Mouse (Mus musculus) cortical plate, adult 2 months (tissue): Measurements from ENCODE around the gene Spg20.

ENCODE experiments used
- CTCF ChIP-seq: fragments of 200-500 bp; IDR thresholded peaks from 2 replicates; pipeline ENCODE4 v1.5.1; 2011; ENCODE audit warnings: mild to moderate bottlenecking, control low read depth, low read length; ENCODE audit not compliant: insufficient read depth; ENCODE audit errors: extremely low read depth
- POLR2A ChIP-seq: fragments of 200-500 bp; IDR thresholded peaks from 2 replicates; pipeline ENCODE4 v1.6.1; 2011; ENCODE audit warnings: mild to moderate bottlenecking, low read length, control low read depth; ENCODE audit not compliant: insufficient read depth; ENCODE audit errors: extremely low read depth

DNA sequence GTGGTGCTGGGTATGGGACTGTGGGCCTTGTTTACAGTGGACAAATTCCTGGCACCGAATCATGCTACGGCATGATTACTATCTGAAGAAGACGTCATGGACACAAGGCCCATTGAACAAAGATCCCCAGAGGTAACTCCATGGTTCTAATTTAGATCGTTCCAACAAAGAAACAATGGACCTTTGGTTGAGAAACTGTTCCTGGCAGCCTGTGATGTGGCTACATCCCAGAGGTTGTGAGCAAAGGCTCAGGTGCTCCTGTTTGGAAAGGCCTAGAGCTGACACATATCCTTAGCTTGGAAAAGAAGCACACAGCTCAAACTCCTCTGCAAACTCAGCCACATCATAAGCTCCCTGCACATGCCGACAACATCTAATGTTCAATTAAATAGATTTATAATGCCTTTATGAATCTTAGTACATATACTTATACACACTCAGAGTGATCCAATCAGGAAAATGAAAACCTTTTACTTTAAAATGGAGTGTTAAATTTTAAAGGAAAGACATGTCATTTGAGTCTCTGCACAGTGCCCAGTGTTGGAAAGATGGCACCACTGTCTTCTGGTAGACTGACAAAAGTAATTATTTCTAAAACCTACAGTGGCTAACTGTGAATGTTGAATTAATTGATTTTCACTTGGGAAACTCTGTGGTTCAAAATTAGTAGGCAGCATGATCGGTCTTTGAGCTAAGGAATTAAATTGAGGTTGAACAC is 37.2 kb upstream of the Spg20 start:
- no peak for TF ChIP-seq CTCF
- TF ChIP-seq POLR2A, result no peak
